Mouse (Mus musculus): ENCODE data around the gene Rtn4r. TPM values are rescaled to one million over a fixed set of nuclear protein-coding genes. Genes with fewer than 3 reads are reported as not detected.
"Not testable (repeated sequence)": the region's sequence is repeated elsewhere in the genome, so short reads cannot be mapped to it uniquely, and the experiment has no call there.

Rtn4r gene
- polyA plus RNA-seq, 2 experiments from 2014 or later, result not detected

- not testable (repeated sequence) for ATAC-seq
These were observed 68.1 kb downstream of the Rtn4r start for GRCm38 (mm10) chr16:18195561-18195960.

- no peak for ATAC-seq
These were observed 70.4 kb downstream of the Rtn4r start for GRCm38 (mm10) chr16:18197881-18198280.

GRCm38 (mm10) chr16:18198365-18199098 lies 71.1 kb downstream of the Rtn4r start:
- no peak for ATAC-seq

- no peak for ATAC-seq
These were observed 72.6 kb downstream of the Rtn4r start for GRCm38 (mm10) chr16:18200062-18200461.

GRCm38 (mm10) chr16:18201620-18202019 lies 74.2 kb downstream of the Rtn4r start:
- no peak for ATAC-seq

Other genes with a start within 250 kb of the Rtn4r start
- under 1 TPM; 0.28 to 0.38 TPM for gene Gm20518, start 236.0 kb upstream of the Rtn4r start, polyA plus RNA-seq (2017; shearing (Covaris generic))
- not detected for gene Tssk1, start 233.4 kb upstream of the Rtn4r start, polyA plus RNA-seq (2017; shearing (Covaris generic))
- 10 to 100 TPM; 20.2 to 28.9 TPM for gene Dgcr2, start 229.1 kb upstream of the Rtn4r start, polyA plus RNA-seq (2017; shearing (Covaris generic))
- gene Tssk2, start 229.0 kb upstream of the Rtn4r start, polyA plus RNA-seq (2017; shearing (Covaris generic)), result not detected
- 10 to 100 TPM; 32.7 to 53.9 TPM for gene Ess2, start 216.3 kb upstream of the Rtn4r start, polyA plus RNA-seq (2017; shearing (Covaris generic))
- gene Gsc2, start 212.6 kb upstream of the Rtn4r start, polyA plus RNA-seq (2017; shearing (Covaris generic)), result not detected
- gene Slc25a1, start 199.4 kb upstream of the Rtn4r start, polyA plus RNA-seq (2017; shearing (Covaris generic)), result 1 to 10 TPM; 7.9 to 9.5 TPM
- gene Vpreb2, start 147.2 kb upstream of the Rtn4r start, polyA plus RNA-seq (2017; shearing (Covaris generic)), result not detected
- 10 to 100 TPM; 16.4 to 21.2 TPM for gene Dgcr6, start 74.8 kb upstream of the Rtn4r start, polyA plus RNA-seq (2017; shearing (Covaris generic))
- gene Prodh, start 37.4 kb upstream of the Rtn4r start, polyA plus RNA-seq (2017; shearing (Covaris generic)), result 10 to 100 TPM in 1 of 2 experiments, 1 to 10 TPM in 1; 5.7 to 11.1 TPM
- gene Ccdc188, start 90.2 kb downstream of the Rtn4r start, polyA plus RNA-seq (2017; shearing (Covaris generic)), result not detected
- 1 to 10 TPM; 1.6 to 3.2 TPM for gene Zdhhc8, start 107.5 kb downstream of the Rtn4r start, polyA plus RNA-seq (2017; shearing (Covaris generic))
- 10 to 100 TPM; 42.2 to 67.6 TPM for gene Trmt2a, start 121.0 kb downstream of the Rtn4r start, polyA plus RNA-seq (2017; shearing (Covaris generic))
- gene Ranbp1, start 121.1 kb downstream of the Rtn4r start, polyA plus RNA-seq (2017; shearing (Covaris generic)), result 100 to 1,000 TPM; 122 to 138 TPM
- not detected for gene Gm49776, start 130.7 kb downstream of the Rtn4r start, polyA plus RNA-seq (2017; shearing (Covaris generic))
- 10 to 100 TPM; 21.1 to 25.9 TPM for gene Dgcr8, start 161.6 kb downstream of the Rtn4r start, polyA plus RNA-seq (2017; shearing (Covaris generic))
- 10 to 100 TPM; 71.4 to 94.5 TPM for gene Tango2, start 220.5 kb downstream of the Rtn4r start, polyA plus RNA-seq (2017; shearing (Covaris generic))
- gene Arvcf, start 220.5 kb downstream of the Rtn4r start, polyA plus RNA-seq (2017; shearing (Covaris generic)), result under 1 TPM in 1 of 2 experiments, not detected in 1; 0.91 TPM